Mouse (Mus musculus): ENCODE results near the gene Mrgprb1. TPM values are rescaled to one million over a fixed set of nuclear protein-coding genes. Genes with fewer than 3 reads are reported as not detected.
"Not testable (repeated sequence)": the region's sequence is repeated elsewhere in the genome, so short reads cannot be mapped to it uniquely, and the experiment has no call there.

The Mrgprb1 gene
- polyA plus RNA-seq (2016; fragmentation: Nextera tagmentation; extraction: Ambion mirVana) = not detected in 2 replicates

DNA sequence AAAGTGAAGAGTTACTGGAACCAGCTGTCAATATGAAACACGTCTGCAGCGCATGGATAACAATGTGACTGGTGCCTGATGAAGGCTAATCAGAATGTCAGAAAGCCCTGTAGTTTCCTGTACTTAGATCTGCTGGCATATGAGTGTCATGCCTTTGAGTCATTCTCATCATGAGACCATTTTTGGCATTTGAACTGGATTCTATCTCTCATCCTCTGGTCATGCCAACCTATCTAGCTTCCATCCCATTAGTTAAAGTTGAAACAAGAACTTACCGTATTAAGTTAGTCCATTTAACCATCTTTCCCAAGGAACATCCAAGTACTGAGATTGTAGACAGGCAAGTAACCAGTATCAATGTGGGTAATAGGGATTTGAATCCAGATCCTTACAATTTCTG is at the start of gene Mrgprb1:
Gene Mrgprb1 (minus strand): TSS at position 101 of the 400 bp plus-strand sequence.
- Histone ChIP-seq H3K4me1 (replicated peaks) (no peaks in the 10 kb centered on the region), H3K27ac (no peak within 1 kb of the TSS), H3K4me2 (no peak within 1 kb of the TSS), H3K9me3 (peaks cover 21% of the 10 kb centered on the region), H3K27me3 (no peaks in the 10 kb centered on the region), H3K4me3 (replicated peaks) (no peak within 1 kb of the TSS), H3K36me3 (no peaks in the 10 kb centered on the region), H3K9ac (replicated peaks) (no peak within 1 kb of the TSS)
- no peak for ATAC-seq (ENCODE audit: insufficient number of reproducible peaks, insufficient read depth, low FRiP score, low TSS enrichment, low read depth)
- WGBS = 84% methylated on average over 3 of the region's 3 CpGs

DNA sequence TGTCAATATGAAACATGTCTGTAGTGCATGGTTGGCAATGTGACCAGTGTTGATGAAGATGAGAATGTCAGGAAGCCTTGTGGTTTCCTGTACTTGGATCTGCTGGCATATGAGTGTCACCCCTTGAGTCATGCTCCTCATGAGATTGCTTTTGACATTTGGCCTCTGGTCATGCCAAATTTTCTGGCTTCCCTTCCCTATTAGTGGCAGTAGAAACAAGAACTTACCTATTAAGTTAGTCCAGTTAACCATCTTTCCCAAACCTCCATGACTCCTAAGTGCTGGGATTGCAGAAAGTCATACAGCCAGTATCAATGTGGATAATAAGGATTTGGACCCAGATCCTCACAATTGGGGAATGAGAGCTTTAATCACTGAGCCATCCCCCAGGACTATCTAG is 43.1 kb upstream of the Mrgprb1 start, which contains the start of gene Mrgprx2:
Gene Mrgprx2 (minus strand): TSS at position 101 of the 400 bp plus-strand sequence.
- Histone ChIP-seq H3K4me1 (replicated peaks) (no peaks in the 10 kb centered on the region), H3K36me3 (no peaks in the 10 kb centered on the region), H3K9ac (replicated peaks) (no peak within 1 kb of the TSS), H3K4me2 (no peak within 1 kb of the TSS), H3K27ac (no peak within 1 kb of the TSS), H3K27me3 (no peaks in the 10 kb centered on the region), H3K9me3 (peaks cover 26% of the 10 kb centered on the region), H3K4me3 (replicated peaks) (no peak within 1 kb of the TSS)
- ATAC-seq (ENCODE audit: insufficient number of reproducible peaks, insufficient read depth, low FRiP score, low TSS enrichment, low read depth) = no peak

DNA sequence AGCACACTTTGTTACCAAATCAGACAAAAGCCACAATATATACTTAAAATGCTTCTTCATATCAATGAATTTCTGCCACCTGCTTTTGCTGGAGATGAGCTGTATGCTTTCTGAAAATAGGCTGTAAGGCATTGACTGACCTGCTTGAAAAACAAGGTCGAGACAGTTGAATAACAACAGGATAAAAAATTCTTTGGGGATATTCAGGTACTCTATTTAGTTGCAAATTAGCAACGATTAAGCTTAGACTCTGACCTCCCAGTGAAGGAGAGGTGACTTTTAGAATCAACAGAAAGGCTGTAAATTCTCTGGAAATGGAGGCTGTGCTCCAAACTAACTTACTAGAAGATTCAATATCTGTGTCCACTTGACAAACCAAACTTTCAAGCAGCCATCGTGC is 19.6 kb downstream of the Mrgprb1 start:
- Histone ChIP-seq H3K9me3 (peaks cover 42% of the 10 kb centered on the region), H3K36me3 (no peaks in the 10 kb centered on the region), H3K9ac (replicated peaks) (no peak overlapping the region), H3K27ac (no peak overlapping the region), H3K4me3 (replicated peaks) (no peak overlapping the region), H3K4me1 (replicated peaks) (no peaks in the 10 kb centered on the region), H3K27me3 (no peaks in the 10 kb centered on the region), H3K4me2 (no peak overlapping the region)
- no peak for ATAC-seq (ENCODE audit: insufficient number of reproducible peaks, insufficient read depth, low FRiP score, low TSS enrichment, low read depth)
- 55% methylated on average over 3 of the region's 3 CpGs for WGBS

DNA sequence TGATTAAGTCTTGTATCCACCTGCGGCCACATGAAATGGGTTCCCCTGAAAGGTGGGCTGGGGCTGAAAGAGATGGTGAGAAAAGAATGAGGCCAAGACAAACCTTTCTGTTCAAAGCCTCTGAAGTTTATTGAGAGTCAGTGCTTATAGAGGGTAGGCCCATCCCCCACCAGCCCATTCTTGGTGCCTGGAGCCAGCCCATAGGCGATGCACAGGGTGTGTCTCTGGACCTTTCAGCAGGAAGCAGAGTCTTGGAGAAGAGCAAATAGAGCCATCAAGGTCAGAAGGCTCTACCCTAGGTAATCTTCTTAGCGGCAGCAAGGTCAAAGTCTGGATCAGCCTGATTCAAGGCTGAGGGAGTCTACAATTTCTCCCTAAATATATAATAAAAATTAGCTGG is 20.2 kb downstream of the Mrgprb1 start:
- not testable (repeated sequence) for H3K9ac ChIP-seq (replicated peaks); H3K4me1 ChIP-seq (replicated peaks); H3K36me3 ChIP-seq; ATAC-seq (ENCODE audit: insufficient number of reproducible peaks, insufficient read depth, low FRiP score, low TSS enrichment, low read depth); H3K27me3 ChIP-seq; H3K4me3 ChIP-seq (replicated peaks); H3K4me2 ChIP-seq; H3K27ac ChIP-seq
- peaks cover 42% of the 10 kb centered on the region for H3K9me3 ChIP-seq
- 79% methylated on average over 3 of the region's 3 CpGs for WGBS

Other genes with a start within 250 kb of the Mrgprb1 start
- not detected in 2 replicates for gene Mrgprb8, start 67.8 kb downstream of the Mrgprb1 start, polyA plus RNA-seq (2016; fragmentation: Nextera tagmentation; extraction: Ambion mirVana)
- not detected in 2 replicates for gene Mrgprx2, start 43.0 kb upstream of the Mrgprb1 start, polyA plus RNA-seq (2016; fragmentation: Nextera tagmentation; extraction: Ambion mirVana)
- not detected in 2 replicates for gene Mrgprb2, start 101.7 kb upstream of the Mrgprb1 start, polyA plus RNA-seq (2016; fragmentation: Nextera tagmentation; extraction: Ambion mirVana)
- gene Mrgprb3, start 187.5 kb upstream of the Mrgprb1 start, polyA plus RNA-seq (2016; fragmentation: Nextera tagmentation; extraction: Ambion mirVana) = not detected in 2 replicates